Mouse (Mus musculus) limb, embryonic 14.5 days (tissue): Measurements from ENCODE around the gene Asb9. TPM values are rescaled to one million over a fixed set of nuclear protein-coding genes. Genes with fewer than 3 reads are reported as not detected.

Experiments
- ATAC-seq: fragments of 200-750 bp; cut with Nextera tagmentation; 2 replicates; pipeline ENCODE4 v1.8.0; 2017; ENCODE audit warnings: low read depth, moderate number of reproducible peaks, moderate TSS enrichment; ENCODE audit not compliant: low FRiP score
- DNase-seq: peaks from one replicate; pipeline ENCODE4 v3.0.0-alpha.2; 2015; ENCODE audit warnings: low spot score
- H3K27ac ChIP-seq: fragments of 300-500 bp; sonication (generic); replicated peaks from 2 replicates; pipeline ENCODE4 v1.5.1; 2014; ENCODE audit warnings: low read depth, mild to moderate bottlenecking, low read length, moderate library complexity, mixed read lengths
- H3K27me3 ChIP-seq: fragments of 300-500 bp; sonication (generic); 2 replicates; pipeline ENCODE4 v1.6.1; 2014; ENCODE audit warnings: low read length, mixed read lengths; ENCODE audit not compliant: control insufficient read depth, insufficient read depth
- H3K36me3 ChIP-seq: fragments of 300-500 bp; sonication (generic); 2 replicates; pipeline ENCODE4 v1.6.1; 2014; ENCODE audit warnings: mild to moderate bottlenecking, low read length, moderate library complexity, mixed read lengths; ENCODE audit not compliant: control insufficient read depth, insufficient read depth
- H3K4me1 ChIP-seq: fragments of 300-500 bp; sonication (generic); 2 replicates; pipeline ENCODE4 v1.6.1; 2014; ENCODE audit warnings: antibody characterized with exemption, low read length, mixed read lengths; ENCODE audit not compliant: control insufficient read depth, insufficient read depth
- H3K4me2 ChIP-seq: fragments of 300-500 bp; sonication (generic); replicated peaks from 2 replicates; pipeline ENCODE4 v1.6.1; 2014; ENCODE audit warnings: low read depth, mild to moderate bottlenecking, low read length, moderate library complexity; ENCODE audit not compliant: severe bottlenecking
- H3K4me3 ChIP-seq: fragments of 300-500 bp; sonication (generic); replicated peaks from 2 replicates; pipeline ENCODE4 v1.5.1; 2014; ENCODE audit warnings: low read length
- H3K9ac ChIP-seq: fragments of 300-500 bp; sonication (generic); 2 replicates; pipeline ENCODE4 v1.6.1; 2014; ENCODE audit warnings: mild to moderate bottlenecking, low read depth, low read length, moderate library complexity; ENCODE audit not compliant: severe bottlenecking
- H3K9me3 ChIP-seq: fragments of 300-500 bp; sonication (generic); 2 replicates; pipeline ENCODE4 v1.6.1; 2016; ENCODE audit warnings: low read length; ENCODE audit not compliant: control insufficient read depth
- POLR2A ChIP-seq: fragments of 200-500 bp; IDR thresholded peaks from 2 replicates; pipeline ENCODE4 v1.8.0; 2012; ENCODE audit warnings: inconsistent platforms, mild to moderate bottlenecking, moderate library complexity, borderline replicate concordance; ENCODE audit not compliant: insufficient read depth, insufficient read length; ENCODE audit errors: extremely low read depth
- WGBS: fragments of 180-500 bp; shearing (Covaris S2); extraction: QIAGEN DNeasy Blood & Tissue Kit; methylation state at CpG from one replicate; pipeline ENCODE4 v1.1.7; 2014; 5-methylcytosine and 5-hydroxymethylcytosine counted together
- polyA plus RNA-seq, 2 experiments: library from polyadenylated mRNA; depleted of rRNA in 1 of 2; stranded (reverse) in 1 of 2; unstranded in 1 of 2; fragments of >200 nt; fragmentation: Nextera tagmentation in 1 of 2; extraction: Ambion mirVana in 1 of 2; gene quantifications; 2 replicates each; pipeline versions ENCODE4 v1.2.1 to v1.2.3; 2012 to 2014

The Asb9 gene
- polyA plus RNA-seq, 2 experiments, result 1.4 to 1.8 TPM

DNA sequence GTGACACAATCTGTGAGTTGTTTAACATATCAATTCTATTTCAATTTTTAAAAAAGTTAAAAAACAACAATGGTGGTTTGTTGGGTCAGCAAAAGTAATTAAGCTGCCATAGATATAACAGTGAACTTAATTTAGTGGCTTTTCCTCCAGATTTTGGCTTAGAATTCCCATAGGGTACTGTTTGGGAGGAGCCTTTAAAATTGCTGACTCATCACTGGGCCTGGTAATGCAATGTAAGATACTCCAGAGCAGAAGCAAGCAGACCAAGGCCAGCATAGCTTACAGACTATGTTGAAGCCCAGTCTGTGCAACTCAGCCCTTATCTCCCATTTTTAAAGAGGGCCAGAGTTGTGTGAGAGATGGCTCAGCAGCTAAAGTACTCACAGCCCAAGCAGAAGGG lies 16.0 kb downstream of the Asb9 start:
- ATAC-seq (no peak), DNase-seq (no peak)
- H3K27me3 ChIP-seq, result no peaks in the 10 kb centered on the region

DNA sequence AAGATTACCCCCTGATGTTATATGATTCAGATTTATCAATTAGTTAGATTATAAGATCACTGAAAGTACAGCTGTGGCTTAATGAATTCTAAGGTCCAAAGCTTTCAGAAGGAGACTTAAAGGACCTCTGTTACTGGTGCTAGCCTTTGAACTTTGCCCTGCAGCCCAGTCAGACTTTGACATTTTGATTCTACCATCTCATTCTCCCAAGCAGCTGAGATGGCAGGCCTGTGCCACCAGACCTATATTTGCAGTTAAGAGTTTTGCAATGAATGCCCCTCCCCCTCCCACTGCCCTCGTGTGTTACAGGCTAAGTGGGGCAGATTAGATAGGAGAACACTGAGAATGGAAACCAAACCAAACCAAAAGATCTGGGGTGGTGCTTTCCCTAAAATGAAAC lies 20.4 kb downstream of the Asb9 start:
- Histone ChIP-seq H3K4me2 (no peak overlapping the region), H3K27ac (no peak overlapping the region), H3K36me3 (no peaks in the 10 kb centered on the region), H3K9ac (no peak overlapping the region), H3K4me3 (no peak overlapping the region), H3K9me3 (no peaks in the 10 kb centered on the region), H3K27me3 (no peaks in the 10 kb centered on the region), H3K4me1 (no peaks in the 10 kb centered on the region)
- DNase-seq, result no peak
- 40% methylated on average over 1 of the region's 1 CpGs for WGBS
- TF ChIP-seq POLR2A, result no peak
- ATAC-seq, result no peak

More for the DNA sequence above, 16.0 kb downstream of the Asb9 start:
- Histone ChIP-seq H3K4me2 (no peak overlapping the region), H3K4me3 (no peak overlapping the region), H3K9me3 (no peaks in the 10 kb centered on the region), H3K36me3 (no peaks in the 10 kb centered on the region), H3K4me1 (no peaks in the 10 kb centered on the region), H3K27ac (no peak overlapping the region), H3K9ac (no peak overlapping the region)
- no peak for TF ChIP-seq POLR2A

DNA sequence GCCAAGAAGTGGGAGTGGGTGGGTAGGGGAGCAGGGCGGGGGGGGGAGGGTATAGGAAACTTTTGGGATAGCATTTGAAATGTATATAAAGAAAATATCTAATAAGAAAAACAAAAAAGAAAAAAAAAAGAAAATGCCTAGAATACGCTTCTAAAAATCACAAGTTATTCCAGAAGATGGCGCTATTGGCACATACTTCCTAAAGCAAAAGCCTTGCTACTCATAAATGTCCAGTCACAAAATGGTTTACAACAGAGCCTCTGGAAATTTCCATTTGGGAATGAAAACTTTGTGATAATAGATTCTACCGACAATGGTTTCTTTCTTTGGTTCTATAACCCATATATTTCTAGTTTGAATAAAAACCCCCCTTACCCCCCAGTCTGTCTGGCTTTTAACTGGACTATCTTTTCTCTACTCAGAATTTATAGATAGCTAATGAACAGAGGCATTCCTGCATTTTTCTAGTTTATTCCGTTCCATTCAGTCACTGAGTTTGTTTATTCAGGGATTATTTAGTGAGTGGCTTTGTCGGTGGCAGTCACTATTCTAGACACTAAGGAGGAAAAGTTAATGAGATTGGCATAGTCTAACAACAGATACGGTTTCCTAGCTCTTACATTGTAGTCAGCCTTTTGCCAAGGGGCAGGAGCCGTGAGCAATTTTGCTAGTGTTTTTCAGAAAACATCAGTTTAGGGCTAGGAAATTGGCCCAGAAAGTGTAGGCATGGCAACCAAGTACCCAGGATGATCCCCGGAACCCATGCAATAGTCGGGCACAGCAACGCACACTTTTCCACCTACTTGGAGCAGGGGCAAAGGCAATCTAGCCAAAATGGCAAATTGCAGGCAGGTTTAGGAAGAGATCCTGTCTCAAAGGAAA lies 35.5 kb downstream of the Asb9 start:
- no peaks in the 10 kb centered on the region for H3K9me3 ChIP-seq
- 0 out of 2 replicates have a peak, but pooled peaks cover 13% of the 10 kb centered on the region for H3K27me3 ChIP-seq
- no peaks in the 10 kb centered on the region for H3K36me3 ChIP-seq
- no peak for ATAC-seq
- no peak overlapping the region for H3K4me3 ChIP-seq
- TF ChIP-seq POLR2A, result no peak
- peak; percentile 80 for DNase-seq
- no peak overlapping the region for H3K4me2 ChIP-seq
- no peak overlapping the region for H3K27ac ChIP-seq
- H3K9ac ChIP-seq, result no peak overlapping the region
- no peaks in the 10 kb centered on the region for H3K4me1 ChIP-seq
- 45% methylated on average over 11 of the region's 11 CpGs for WGBS

DNA sequence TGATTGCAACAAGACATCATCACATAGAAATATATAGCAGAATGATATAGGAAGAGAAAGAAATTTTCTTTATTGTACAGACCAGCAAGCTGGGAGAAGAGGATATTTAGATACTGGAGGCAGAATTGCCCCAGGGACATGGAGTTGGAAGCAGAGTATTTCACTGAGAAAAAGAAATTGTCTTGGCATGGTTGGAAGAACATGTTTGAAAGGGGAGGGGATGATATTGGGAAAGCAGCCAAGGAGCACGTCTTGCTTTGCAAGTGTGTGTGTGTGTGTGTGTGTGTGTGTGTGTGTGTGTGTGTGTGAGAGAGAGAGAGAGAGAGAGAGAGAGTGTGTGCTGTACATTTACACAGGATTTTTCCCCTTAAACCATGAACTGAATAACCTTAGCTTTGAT lies 64.1 kb downstream of the Asb9 start:
- WGBS, result 29% methylated on average over 1 of the region's 1 CpGs

DNA sequence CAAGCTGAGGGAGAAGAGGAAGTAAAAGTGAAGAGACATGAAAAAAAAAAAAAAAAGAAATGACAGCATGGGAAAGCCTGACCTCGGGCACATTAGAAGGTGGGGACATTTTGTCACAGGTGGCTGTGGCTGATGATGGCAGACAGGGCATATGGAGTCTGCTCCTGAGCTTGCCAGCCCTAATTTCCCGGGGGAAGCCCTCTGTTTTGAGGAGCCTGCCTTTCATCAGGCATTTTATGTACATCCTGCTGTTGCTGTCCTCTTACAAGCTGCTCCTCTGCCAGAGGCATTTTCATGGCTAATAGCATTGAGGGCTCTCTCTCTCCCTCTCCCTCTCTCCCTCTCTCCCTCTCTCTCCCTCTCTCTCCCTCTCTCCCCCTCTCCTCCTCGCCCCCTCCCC lies 70.8 kb downstream of the Asb9 start:
- whole genome bisulfite sequencing, result 33% methylated on average over 3 of the region's 3 CpGs
- no peaks in the 10 kb centered on the region for H3K27me3 ChIP-seq
- H3K9ac ChIP-seq, result no peak overlapping the region
- no peak overlapping the region for H3K27ac ChIP-seq
- H3K4me1 ChIP-seq, result no peaks in the 10 kb centered on the region
- H3K4me2 ChIP-seq, result no peak overlapping the region
- H3K36me3 ChIP-seq, result no peaks in the 10 kb centered on the region
- no peak for TF ChIP-seq POLR2A
- H3K9me3 ChIP-seq, result no peaks in the 10 kb centered on the region
- ATAC-seq (no peak), DNase-seq (no peak)
- H3K4me3 ChIP-seq, result no peak overlapping the region

More for the DNA sequence above, 64.1 kb downstream of the Asb9 start:
- Histone ChIP-seq H3K4me1 (no peaks in the 10 kb centered on the region), H3K36me3 (no peaks in the 10 kb centered on the region), H3K9ac (no peak overlapping the region), H3K27me3 (no peaks in the 10 kb centered on the region), H3K9me3 (no peaks in the 10 kb centered on the region), H3K27ac (no peak overlapping the region), H3K4me2 (no peak overlapping the region), H3K4me3 (no peak overlapping the region)
- ATAC-seq (no peak), DNase-seq (no peak)
- TF ChIP-seq POLR2A, result no peak

Other genes with a start within 250 kb of the Asb9 start
- gene Bmx, start 248.1 kb upstream of the Asb9 start, polyA plus RNA-seq (2012; rRNA removed), result 0.31 and 0.48 TPM in 2 replicates
- 0.50 and 0.79 TPM in 2 replicates for gene Bmx, start 248.1 kb upstream of the Asb9 start, polyA plus RNA-seq (2014; fragmentation: Nextera tagmentation; extraction: Ambion mirVana)
- 2.6 and 3.1 TPM in 2 replicates for gene Pir, start 237.0 kb upstream of the Asb9 start, polyA plus RNA-seq (2012; rRNA removed)
- gene Pir, start 237.0 kb upstream of the Asb9 start, polyA plus RNA-seq (2014; fragmentation: Nextera tagmentation; extraction: Ambion mirVana), result 4.7 and 5.9 TPM in 2 replicates
- gene Vegfd, start 132.9 kb upstream of the Asb9 start, polyA plus RNA-seq (2012; rRNA removed), result 7.2 and 9.1 TPM in 2 replicates
- gene Vegfd, start 132.9 kb upstream of the Asb9 start, polyA plus RNA-seq (2014; fragmentation: Nextera tagmentation; extraction: Ambion mirVana), result 7.7 and 8.0 TPM in 2 replicates
- 11.0 and 12.3 TPM in 2 replicates for gene Piga, start 86.5 kb upstream of the Asb9 start, polyA plus RNA-seq (2012; rRNA removed)
- gene Piga, start 86.5 kb upstream of the Asb9 start, polyA plus RNA-seq (2014; fragmentation: Nextera tagmentation; extraction: Ambion mirVana), result 9.4 and 10.4 TPM in 2 replicates
- gene Asb11, start 69.3 kb upstream of the Asb9 start, polyA plus RNA-seq (2012; rRNA removed), result 0.10 TPM in 2 replicates
- gene Asb11, start 69.3 kb upstream of the Asb9 start, polyA plus RNA-seq (2014; fragmentation: Nextera tagmentation; extraction: Ambion mirVana), result not detected in 2 replicates